Mouse (Mus musculus): ENCODE data around the gene Olfr307. TPM values are rescaled to one million over a fixed set of nuclear protein-coding genes. Genes with fewer than 3 reads are reported as not detected.
"Not testable (repeated sequence)": the region's sequence is repeated elsewhere in the genome, so short reads cannot be mapped to it uniquely, and the experiment has no call there.

The Olfr307 gene
- polyA plus RNA-seq (2015; fragmentation: Nextera tagmentation; extraction: Ambion mirVana), result not detected in 2 replicates

GRCm38 (mm10) chr7:86337486-86337885 lies at the start of gene Olfr307:
Olfr307 (minus strand) TSS chr7:86337586.
- Histone ChIP-seq H3K4me2 (no peak within 1 kb of the TSS), H3K4me3 (no peak within 1 kb of the TSS), H3K9me3 (no peaks in the 10 kb centered on the region), H3K27ac (no peak within 1 kb of the TSS), H3K36me3 (no peaks in the 10 kb centered on the region), H3K27me3 (no peaks in the 10 kb centered on the region), H3K4me1 (no peaks in the 10 kb centered on the region), H3K9ac (no peak within 1 kb of the TSS)
- 74% methylated on average over 1 of the region's 1 CpGs for WGBS
- no peak for ATAC-seq (ENCODE audit: insufficient number of reproducible peaks, insufficient read depth, low FRiP score, low TSS enrichment, low read depth)

GRCm38 (mm10) chr7:86386558-86386957 lies 49.2 kb upstream of the Olfr307 start, which contains the start of gene Olfr304:
Olfr304 (minus strand) TSS chr7:86386658.
- no peak for ATAC-seq (ENCODE audit: insufficient number of reproducible peaks, insufficient read depth, low FRiP score, low TSS enrichment, low read depth)
- Histone ChIP-seq H3K27me3 (no peaks in the 10 kb centered on the region), H3K4me2 (no peak within 1 kb of the TSS), H3K27ac (no peak within 1 kb of the TSS), H3K4me3 (no peak within 1 kb of the TSS), H3K4me1 (no peaks in the 10 kb centered on the region), H3K36me3 (no peaks in the 10 kb centered on the region), H3K9me3 (no peaks in the 10 kb centered on the region), H3K9ac (no peak within 1 kb of the TSS)
- WGBS, result 61% methylated on average over 1 of the region's 1 CpGs

GRCm38 (mm10) chr7:86385769-86386168 lies 48.4 kb upstream of the Olfr307 start:
- no peak for ATAC-seq (ENCODE audit: insufficient number of reproducible peaks, insufficient read depth, low FRiP score, low TSS enrichment, low read depth)
- WGBS, result 65% methylated on average over 3 of the region's 3 CpGs

GRCm38 (mm10) chr7:86366828-86367227 lies 29.4 kb upstream of the Olfr307 start, which contains the start of gene Olfr305:
Olfr305 (minus strand) TSS chr7:86366928.
- Histone ChIP-seq H3K27ac (no peak within 1 kb of the TSS), H3K4me3 (no peak within 1 kb of the TSS), H3K36me3 (no peaks in the 10 kb centered on the region), H3K4me2 (no peak within 1 kb of the TSS), H3K9me3 (no peaks in the 10 kb centered on the region), H3K27me3 (no peaks in the 10 kb centered on the region), H3K9ac (no peak within 1 kb of the TSS), H3K4me1 (no peaks in the 10 kb centered on the region)
- 82% methylated on average over 1 of the region's 1 CpGs for WGBS
- ATAC-seq (ENCODE audit: insufficient number of reproducible peaks, insufficient read depth, low FRiP score, low TSS enrichment, low read depth), result no peak

More at GRCm38 (mm10) chr7:86385769-86386168, 48.4 kb upstream of the Olfr307 start:
- no peak overlapping the region for H3K27ac ChIP-seq
- no peaks in the 10 kb centered on the region for H3K4me1 ChIP-seq
- no peak overlapping the region for H3K9ac ChIP-seq
- no peak overlapping the region for H3K4me3 ChIP-seq
- no peak overlapping the region for H3K4me2 ChIP-seq
- H3K27me3 ChIP-seq, result no peaks in the 10 kb centered on the region
- no peaks in the 10 kb centered on the region for H3K9me3 ChIP-seq
- no peaks in the 10 kb centered on the region for H3K36me3 ChIP-seq

DNA sequence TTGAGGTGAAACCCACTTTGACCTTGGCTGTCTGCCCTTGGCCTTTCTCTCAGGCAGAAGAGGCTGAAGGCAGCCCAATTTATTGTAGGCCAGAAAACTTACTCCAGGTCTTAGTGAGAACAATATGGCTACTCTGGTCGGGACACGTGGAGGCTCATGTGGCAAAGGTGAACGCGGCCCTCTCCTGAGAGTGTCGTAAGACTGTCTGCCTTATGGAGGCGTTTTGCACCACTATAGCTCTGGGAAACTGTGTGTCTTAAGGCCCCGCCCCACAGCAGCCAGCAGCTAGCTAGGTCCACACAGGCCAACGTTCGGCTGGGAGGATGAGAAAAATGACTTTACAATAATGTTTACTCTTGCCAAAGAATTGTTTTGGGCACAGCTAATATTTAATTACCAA lies 8.9 kb upstream of the Olfr307 start:
- not testable (repeated sequence) for H3K27me3 ChIP-seq; H3K4me2 ChIP-seq; H3K4me1 ChIP-seq; H3K9me3 ChIP-seq; H3K4me3 ChIP-seq; H3K9ac ChIP-seq; H3K36me3 ChIP-seq; ATAC-seq (ENCODE audit: insufficient number of reproducible peaks, insufficient read depth, low FRiP score, low TSS enrichment, low read depth); H3K27ac ChIP-seq
- WGBS, result 92% methylated on average over 9 of the region's 9 CpGs

- H3K9ac ChIP-seq, result no peak overlapping the region
- ATAC-seq (ENCODE audit: insufficient number of reproducible peaks, insufficient read depth, low FRiP score, low TSS enrichment, low read depth), result no peak
- 0 out of 2 replicates have a peak, but pooled peaks cover 4% of the 10 kb centered on the region for H3K9me3 ChIP-seq
- H3K4me3 ChIP-seq, result no peak overlapping the region
- H3K4me2 ChIP-seq, result no peak overlapping the region
- no peaks in the 10 kb centered on the region for H3K36me3 ChIP-seq
- WGBS, result 64% methylated on average over 3 of the region's 3 CpGs
- no peaks in the 10 kb centered on the region for H3K4me1 ChIP-seq
- H3K27me3 ChIP-seq, result no peaks in the 10 kb centered on the region
- H3K27ac ChIP-seq, result no peak overlapping the region
Measured at GRCm38 (mm10) chr7:86344253-86344652, 6.9 kb upstream of the Olfr307 start.

DNA sequence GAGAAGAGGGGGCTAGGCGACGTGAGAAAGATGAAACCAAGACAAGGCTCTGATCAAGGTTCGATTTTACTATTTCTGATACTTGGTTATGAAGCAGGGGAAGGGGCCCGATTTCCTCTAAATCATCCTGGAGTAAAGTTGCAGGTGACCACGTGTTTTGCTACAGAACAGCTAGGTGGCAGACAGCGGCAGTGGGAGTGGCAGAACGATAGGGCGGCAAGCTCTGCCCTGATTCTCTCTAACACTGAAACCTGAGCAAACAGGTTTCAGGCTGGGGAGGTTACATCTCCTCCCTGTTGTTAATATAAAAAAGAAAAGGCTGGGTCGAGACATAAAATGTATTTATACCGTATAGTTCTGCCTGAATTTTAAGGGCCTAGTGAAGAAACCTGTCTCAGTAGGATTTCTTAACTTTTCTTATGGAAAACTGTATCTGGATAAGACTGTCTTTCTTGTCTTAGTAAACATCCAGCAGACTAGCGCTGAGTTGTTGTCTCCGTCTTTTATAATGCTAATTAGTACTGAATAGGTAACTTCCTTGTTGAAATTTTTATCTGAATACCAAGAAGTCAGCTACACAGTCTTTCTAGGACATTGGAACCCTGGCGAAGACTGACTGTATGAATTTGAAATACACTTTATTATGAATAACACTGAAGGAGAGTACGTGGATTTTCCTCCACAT lies 5.6 kb upstream of the Olfr307 start:
- H3K4me3 ChIP-seq, result no peak overlapping the region
- H3K9me3 ChIP-seq, result 0 out of 2 replicates have a peak, but pooled peaks cover 3% of the 10 kb centered on the region
- no peaks in the 10 kb centered on the region for H3K4me1 ChIP-seq
- H3K36me3 ChIP-seq, result no peaks in the 10 kb centered on the region
- H3K27ac ChIP-seq, result no peak overlapping the region
- no peak overlapping the region for H3K9ac ChIP-seq
- no peaks in the 10 kb centered on the region for H3K27me3 ChIP-seq
- ATAC-seq (ENCODE audit: insufficient number of reproducible peaks, insufficient read depth, low FRiP score, low TSS enrichment, low read depth), result no peak
- 76% methylated on average over 14 of the region's 14 CpGs for WGBS
- H3K4me2 ChIP-seq, result no peak overlapping the region

DNA sequence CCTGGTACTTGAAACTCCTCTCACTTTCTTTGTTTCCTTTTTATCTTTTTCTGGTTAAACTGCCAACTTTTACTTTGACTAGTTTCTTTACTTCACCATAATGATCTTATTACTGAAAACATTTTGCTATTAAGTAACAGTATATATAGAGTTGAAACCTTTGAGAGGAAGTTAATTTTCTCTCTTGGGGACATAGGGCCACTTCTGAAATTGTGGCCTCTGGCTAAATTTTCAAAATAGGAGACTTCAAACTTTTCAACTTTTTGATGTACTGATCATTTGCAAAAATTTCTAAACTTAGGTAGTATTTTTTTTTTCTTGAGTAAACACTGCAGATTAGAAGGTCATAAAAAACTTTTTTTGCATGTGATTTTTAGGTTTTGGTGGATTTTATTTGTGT lies 11.9 kb downstream of the Olfr307 start, which contains the start of gene Olfr308:
Gene Olfr308, minus strand, starts transcription at position 101 of the 400 bp plus-strand sequence.
- no peak for ATAC-seq (ENCODE audit: insufficient number of reproducible peaks, insufficient read depth, low FRiP score, low TSS enrichment, low read depth)
- H3K36me3 ChIP-seq, result no peaks in the 10 kb centered on the region
- H3K27ac ChIP-seq, result no peak within 1 kb of the TSS
- no peaks in the 10 kb centered on the region for H3K27me3 ChIP-seq
- H3K4me3 ChIP-seq, result no peak within 1 kb of the TSS
- no peak within 1 kb of the TSS for H3K9ac ChIP-seq
- H3K9me3 ChIP-seq, result no peaks in the 10 kb centered on the region
- no peak within 1 kb of the TSS for H3K4me2 ChIP-seq
- no peaks in the 10 kb centered on the region for H3K4me1 ChIP-seq

DNA sequence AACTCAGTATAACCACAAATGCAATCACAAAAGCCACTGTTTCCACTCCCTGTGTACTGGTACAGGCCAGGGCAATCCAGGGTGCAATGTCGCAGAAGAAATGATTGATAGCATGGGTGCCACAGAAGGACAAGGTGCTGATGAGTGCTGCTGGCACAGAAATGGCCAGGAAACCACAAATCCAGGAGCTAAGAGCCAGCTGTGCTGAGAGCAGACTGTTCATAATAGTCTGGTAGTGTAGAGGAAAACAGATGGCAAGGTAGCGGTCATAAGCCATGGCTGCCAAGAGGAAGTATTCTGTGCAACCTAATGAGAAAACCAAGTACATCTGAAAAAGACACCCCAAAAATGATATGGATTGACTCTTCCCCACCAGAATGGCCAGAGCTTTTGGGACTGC lies 16.1 kb downstream of the Olfr307 start:
- no peak overlapping the region for H3K9ac ChIP-seq
- ATAC-seq (ENCODE audit: insufficient number of reproducible peaks, insufficient read depth, low FRiP score, low TSS enrichment, low read depth), result no peak
- H3K27ac ChIP-seq, result no peak overlapping the region
- H3K9me3 ChIP-seq, result no peaks in the 10 kb centered on the region
- WGBS, result 88% methylated on average over 2 of the region's 2 CpGs
- H3K4me1 ChIP-seq, result no peaks in the 10 kb centered on the region
- H3K4me3 ChIP-seq, result no peak overlapping the region
- H3K27me3 ChIP-seq, result no peaks in the 10 kb centered on the region
- no peaks in the 10 kb centered on the region for H3K36me3 ChIP-seq
- H3K4me2 ChIP-seq, result no peak overlapping the region

DNA sequence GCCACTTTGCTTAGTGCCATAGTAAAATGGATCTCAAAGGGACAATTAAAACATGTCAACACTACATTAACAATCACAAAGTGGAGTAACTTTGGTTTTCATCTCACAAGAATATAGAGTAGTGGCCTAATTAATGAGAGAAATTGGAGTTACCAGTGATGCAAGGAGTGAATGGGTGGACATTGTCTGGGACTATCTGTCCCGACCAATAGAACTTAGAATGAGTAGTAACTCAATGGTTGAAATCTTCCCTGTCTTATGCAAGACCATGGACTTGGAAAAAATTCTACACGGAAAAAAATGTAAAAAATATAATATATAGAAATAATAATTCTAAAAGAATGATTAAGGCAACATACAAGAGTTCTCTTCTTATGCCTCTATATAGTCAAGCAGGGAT lies 23.8 kb downstream of the Olfr307 start, which contains the start of gene Olfr309:
Gene Olfr309, minus strand, starts transcription at position 101 of the 400 bp plus-strand sequence.
- Histone ChIP-seq H3K27me3 (no peaks in the 10 kb centered on the region), H3K4me3 (no peak within 1 kb of the TSS), H3K27ac (no peak within 1 kb of the TSS), H3K4me2 (no peak within 1 kb of the TSS), H3K36me3 (no peaks in the 10 kb centered on the region), H3K4me1 (no peaks in the 10 kb centered on the region), H3K9me3 (no peaks in the 10 kb centered on the region), H3K9ac (no peak within 1 kb of the TSS)
- no peak for ATAC-seq (ENCODE audit: insufficient number of reproducible peaks, insufficient read depth, low FRiP score, low TSS enrichment, low read depth)
- WGBS, result 76% methylated on average over 2 of the region's 2 CpGs
